Mouse (Mus musculus) monocyte, adult 2 months (primary cell): ENCODE results near the gene Pgm5.
"Not testable (repeated sequence)": the region's sequence is repeated elsewhere in the genome, so short reads cannot be mapped to it uniquely, and the experiment has no call there.

Experiments
- DNase-seq, 2 experiments: peaks; one replicate each; pipeline ENCODE4 v3.0.0; 2022; ENCODE audit warnings: low spot score in 2 of 2, low read depth in 1 of 2

Gene Pgm5

GRCm38 (mm10) chr19:24707071-24707906 is 154.4 kb downstream of the Pgm5 start:
- DNase-seq = no peak

- no peak for DNase-seq
Observed at GRCm38 (mm10) chr19:24705395-24705794, 156.3 kb downstream of the Pgm5 start.

- DNase-seq = no peak
Observed at GRCm38 (mm10) chr19:24704326-24704725, 157.3 kb downstream of the Pgm5 start.

- DNase-seq = no peak
Observed at GRCm38 (mm10) chr19:24703680-24704079, 158.0 kb downstream of the Pgm5 start.

GRCm38 (mm10) chr19:24703168-24703567 is 158.5 kb downstream of the Pgm5 start:
- DNase-seq = not testable (repeated sequence)

- DNase-seq = no peak
Observed at GRCm38 (mm10) chr19:24701716-24702115, 159.9 kb downstream of the Pgm5 start.

- DNase-seq = no peak
Observed at GRCm38 (mm10) chr19:24700664-24701063, 161.0 kb downstream of the Pgm5 start.

- no peak for DNase-seq
Observed at GRCm38 (mm10) chr19:24699910-24700309, 161.7 kb downstream of the Pgm5 start.

- DNase-seq = no peak
Observed at GRCm38 (mm10) chr19:24699196-24699595, 162.5 kb downstream of the Pgm5 start.

GRCm38 (mm10) chr19:24698651-24699050 is 163.0 kb downstream of the Pgm5 start:
- no peak for DNase-seq

GRCm38 (mm10) chr19:24697946-24698345 is 163.7 kb downstream of the Pgm5 start:
- DNase-seq = no peak

- DNase-seq = no peak
Observed at GRCm38 (mm10) chr19:24692691-24693090, 169.0 kb downstream of the Pgm5 start.

- DNase-seq = no peak
Observed at GRCm38 (mm10) chr19:24689531-24689930, 172.1 kb downstream of the Pgm5 start.

- DNase-seq = no peak
Observed at GRCm38 (mm10) chr19:24688327-24688726, 173.3 kb downstream of the Pgm5 start.

- DNase-seq = no peak
Observed at GRCm38 (mm10) chr19:24686411-24686810, 175.2 kb downstream of the Pgm5 start.

- DNase-seq = no peak
Observed at GRCm38 (mm10) chr19:24683016-24683720, 178.5 kb downstream of the Pgm5 start.

GRCm38 (mm10) chr19:24677242-24677984 is 184.2 kb downstream of the Pgm5 start:
- DNase-seq = no peak

GRCm38 (mm10) chr19:24676429-24676828 is 185.2 kb downstream of the Pgm5 start:
- DNase-seq = no peak

GRCm38 (mm10) chr19:24673762-24674161 is 187.9 kb downstream of the Pgm5 start, which contains the start of gene Tmem252:
Gene Tmem252, plus strand, starts transcription at chr19:24674008.
- no peak for DNase-seq

- no peak for DNase-seq
Observed at GRCm38 (mm10) chr19:24673331-24673730, 188.3 kb downstream of the Pgm5 start.

- no peak for DNase-seq
Observed at GRCm38 (mm10) chr19:24672366-24672960, 189.2 kb downstream of the Pgm5 start.
